Mouse (Mus musculus): ENCODE measurements around the gene Fcgr3. TPM values are rescaled to one million over a fixed set of nuclear protein-coding genes. Genes with fewer than 3 reads are reported as not detected.
"Not testable (repeated sequence)": the region's sequence is repeated elsewhere in the genome, so short reads cannot be mapped to it uniquely, and the experiment has no call there.

The Fcgr3 gene
- polyA plus RNA-seq (2015; fragmentation: Nextera tagmentation; extraction: Ambion mirVana), result 13.9 and 15.8 TPM in 2 replicates

DNA sequence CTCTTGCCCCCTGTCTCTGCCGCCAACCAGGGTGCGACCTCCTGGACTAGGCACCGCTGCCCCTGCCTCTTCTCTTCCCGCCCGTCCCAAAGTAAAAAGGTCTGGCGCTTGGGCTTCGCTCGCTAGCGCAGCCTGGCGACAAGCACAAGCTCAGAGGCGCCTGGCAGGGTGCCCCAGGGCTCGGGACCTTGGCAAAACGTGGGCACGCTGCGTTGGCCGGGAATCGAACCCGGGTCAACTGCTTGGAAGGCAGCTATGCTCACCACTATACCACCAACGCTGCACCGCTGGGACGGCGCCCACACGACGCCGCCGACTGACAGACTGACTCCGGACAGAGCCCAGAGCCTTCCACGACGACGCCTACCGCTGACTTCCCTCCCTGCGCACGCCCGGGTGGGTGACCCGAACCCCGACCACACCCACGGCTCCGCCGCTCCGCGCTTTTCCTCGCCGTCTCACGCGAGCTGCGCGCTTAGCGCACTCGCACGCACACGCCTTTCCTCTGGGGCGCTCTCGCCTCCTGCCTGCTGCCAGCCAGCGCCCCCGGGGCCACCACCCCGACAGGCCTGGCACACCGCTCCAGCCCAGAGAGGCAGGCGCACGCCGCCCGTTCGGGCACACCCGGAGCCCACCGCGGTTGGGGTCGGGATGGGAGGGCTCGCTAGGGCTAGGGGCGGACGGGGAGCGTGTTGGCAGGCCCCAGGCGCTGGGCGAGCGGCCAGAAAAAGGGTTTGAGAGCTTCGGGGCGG is at the start of gene Fcgr3:
Fcgr3 (minus strand) TSS at position 445 of the 752 bp plus-strand sequence.
- under 1% methylated on average over 41 of the region's 75 CpGs for WGBS
- H3K27ac ChIP-seq (ENCODE audit: low read depth, low read length); H3K4me1 ChIP-seq (replicated peaks; ENCODE audit: control insufficient read depth, insufficient read depth, low read length); H3K9me3 ChIP-seq (ENCODE audit: control insufficient read depth); H3K9ac ChIP-seq (ENCODE audit: low read depth, low read length); H3K36me3 ChIP-seq (ENCODE audit: control insufficient read depth, insufficient read depth): not testable (repeated sequence)
- peak; percentile 59 for ATAC-seq
- Histone ChIP-seq H3K4me3 (ENCODE audit: low read depth, low read length) (peak within 1 kb of the TSS; percentile 54), H3K4me2 (replicated peaks; ENCODE audit: low read depth) (peak within 1 kb of the TSS; percentile 82), H3K27me3 (replicated peaks; ENCODE audit: control insufficient read depth, insufficient read depth, low read length) (peaks cover 20% of the 10 kb centered on the region)
- peak; percentile 62 for TF ChIP-seq CTCF (IDR thresholded peaks at IDR 0.05; ENCODE audit: low read depth)

- Histone ChIP-seq H3K36me3 (ENCODE audit: control insufficient read depth, insufficient read depth) (no peaks in the 10 kb centered on the region), H3K27ac (ENCODE audit: low read depth, low read length) (peak within 1 kb of the TSS; percentile 74), H3K27me3 (replicated peaks; ENCODE audit: control insufficient read depth, insufficient read depth, low read length) (no peaks in the 10 kb centered on the region), H3K4me2 (replicated peaks; ENCODE audit: low read depth) (peak within 1 kb of the TSS; percentile 65), H3K9ac (ENCODE audit: low read depth, low read length) (peak within 1 kb of the TSS; percentile 31; the same call in 1 of the 2 replicates), H3K4me3 (ENCODE audit: low read depth, low read length) (peak within 1 kb of the TSS; percentile 41), H3K4me1 (replicated peaks; ENCODE audit: control insufficient read depth, insufficient read depth, low read length) (no peaks in the 10 kb centered on the region), H3K9me3 (ENCODE audit: control insufficient read depth) (no peaks in the 10 kb centered on the region)
- TF ChIP-seq CTCF (IDR thresholded peaks at IDR 0.05; ENCODE audit: low read depth), result no peak
- peak; percentile 69 for ATAC-seq
- WGBS, result under 1% methylated on average over 23 of the region's 24 CpGs
Measured at GRCm38 (mm10) chr1:171113873-171114299, 49.2 kb upstream of the Fcgr3 start, which contains the start of gene Cfap126. TSS of gene Cfap126 (plus strand) at chr1:171113918.

GRCm38 (mm10) chr1:171112986-171113385 is 48.3 kb upstream of the Fcgr3 start:
- no peaks in the 10 kb centered on the region for H3K4me1 ChIP-seq (replicated peaks; ENCODE audit: control insufficient read depth, insufficient read depth, low read length)
- no peaks in the 10 kb centered on the region for H3K36me3 ChIP-seq (ENCODE audit: control insufficient read depth, insufficient read depth)
- no peaks in the 10 kb centered on the region for H3K9me3 ChIP-seq (ENCODE audit: control insufficient read depth)
- ATAC-seq, result no peak
- H3K27ac ChIP-seq (ENCODE audit: low read depth, low read length), result no peak overlapping the region
- H3K4me2 ChIP-seq (replicated peaks; ENCODE audit: low read depth), result no peak overlapping the region
- no peak overlapping the region for H3K9ac ChIP-seq (ENCODE audit: low read depth, low read length)
- 74% methylated on average over 4 of the region's 4 CpGs for WGBS
- no peak overlapping the region for H3K4me3 ChIP-seq (ENCODE audit: low read depth, low read length)
- TF ChIP-seq CTCF (IDR thresholded peaks at IDR 0.05; ENCODE audit: low read depth), result no peak
- H3K27me3 ChIP-seq (replicated peaks; ENCODE audit: control insufficient read depth, insufficient read depth, low read length), result no peaks in the 10 kb centered on the region

DNA sequence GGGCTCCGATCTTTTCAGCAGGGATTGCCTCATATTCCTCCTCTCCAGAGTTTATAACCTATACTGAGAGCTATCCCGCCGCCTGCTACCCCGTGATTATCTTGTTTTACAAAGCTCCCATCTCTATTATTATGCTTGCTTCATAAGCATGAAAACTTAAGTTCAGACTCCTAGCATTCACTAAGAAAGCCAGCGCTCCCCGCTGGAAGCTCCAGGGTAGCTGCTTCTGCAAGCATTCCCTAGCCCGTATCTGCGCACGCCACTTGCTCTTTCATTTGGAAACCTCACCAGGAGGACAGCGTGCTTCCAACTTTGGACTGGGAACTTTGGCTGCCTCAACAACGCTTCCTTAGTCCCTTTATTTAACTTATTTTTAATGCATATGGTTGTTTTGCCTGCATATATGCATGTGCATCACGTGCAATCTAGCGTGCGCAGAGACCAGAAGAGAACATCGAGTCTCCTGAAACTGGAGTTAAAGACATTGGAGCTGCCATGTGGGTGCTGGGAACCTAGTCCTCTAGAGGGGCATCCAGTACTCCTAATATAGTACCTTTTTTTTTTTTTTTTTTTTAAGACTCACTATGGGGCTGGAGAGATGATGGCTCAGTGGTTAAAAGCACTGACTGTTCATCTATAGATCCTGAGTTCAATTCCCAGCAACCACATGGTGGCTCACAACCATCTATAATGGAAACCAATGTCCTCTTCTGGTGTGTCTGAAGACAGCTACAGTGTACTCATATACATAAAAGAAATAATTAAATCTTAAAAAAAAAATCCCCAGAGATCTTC is 47.2 kb upstream of the Fcgr3 start:
- Histone ChIP-seq H3K4me3 (ENCODE audit: low read depth, low read length) (peak overlapping the region; percentile 68), H3K9me3 (ENCODE audit: control insufficient read depth) (no peaks in the 10 kb centered on the region), H3K27me3 (replicated peaks; ENCODE audit: control insufficient read depth, insufficient read depth, low read length) (no peaks in the 10 kb centered on the region), H3K36me3 (ENCODE audit: control insufficient read depth, insufficient read depth) (no peaks in the 10 kb centered on the region), H3K4me1 (replicated peaks; ENCODE audit: control insufficient read depth, insufficient read depth, low read length) (no peaks in the 10 kb centered on the region), H3K27ac (ENCODE audit: low read depth, low read length) (peak overlapping the region; percentile 80), H3K4me2 (replicated peaks; ENCODE audit: low read depth) (peak overlapping the region; percentile 76), H3K9ac (ENCODE audit: low read depth, low read length) (peak overlapping the region; percentile 28)
- ATAC-seq, result no peak
- WGBS, result 3% methylated on average over 15 of the region's 15 CpGs
- no peak for TF ChIP-seq CTCF (IDR thresholded peaks at IDR 0.05; ENCODE audit: low read depth)

DNA sequence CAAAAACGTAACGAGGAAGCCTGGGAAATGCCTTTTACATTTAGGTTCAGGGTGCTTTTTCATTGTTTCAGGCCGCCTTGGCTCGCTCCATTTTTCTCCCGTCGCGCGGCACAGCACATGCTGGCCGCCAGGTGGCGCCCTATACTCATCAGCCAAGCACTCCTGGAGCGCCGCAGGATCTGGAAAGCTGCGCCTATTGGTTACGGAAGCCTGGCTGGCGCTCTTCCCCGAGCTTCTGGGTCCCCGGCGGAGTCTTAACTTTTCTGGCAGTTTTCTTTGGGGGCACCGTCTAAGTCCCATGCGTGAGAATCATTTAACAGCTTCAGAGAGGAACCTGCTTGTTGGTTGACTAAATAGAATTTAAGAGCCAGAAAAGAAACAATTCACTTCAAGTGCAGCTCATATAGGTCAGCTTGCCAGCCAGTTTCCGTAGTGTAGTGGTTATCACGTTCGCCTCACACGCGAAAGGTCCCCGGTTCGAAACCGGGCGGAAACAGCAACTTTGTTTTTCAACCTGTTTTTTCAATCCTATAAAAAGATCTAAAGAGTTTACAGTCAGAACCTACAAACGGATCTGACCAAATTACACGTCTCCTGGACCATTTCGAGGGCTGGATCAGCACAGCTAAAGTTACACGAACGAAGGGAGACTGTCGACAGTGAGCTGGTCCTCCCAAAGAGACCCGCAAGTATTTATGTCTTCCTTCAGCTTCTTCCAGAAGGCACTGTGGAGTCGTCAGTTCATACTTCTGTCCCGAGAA is 46.5 kb upstream of the Fcgr3 start:
- WGBS, result under 1% methylated on average over 38 of the region's 38 CpGs
- no peaks in the 10 kb centered on the region for H3K4me1 ChIP-seq (replicated peaks; ENCODE audit: control insufficient read depth, insufficient read depth, low read length)
- peak; percentile 84 for ATAC-seq
- H3K4me2 ChIP-seq (replicated peaks; ENCODE audit: low read depth), result peak overlapping the region; percentile 76
- peak overlapping the region; percentile 80 for H3K27ac ChIP-seq (ENCODE audit: low read depth, low read length)
- no peaks in the 10 kb centered on the region for H3K9me3 ChIP-seq (ENCODE audit: control insufficient read depth)
- peak; percentile 98 for TF ChIP-seq CTCF (IDR thresholded peaks at IDR 0.05; ENCODE audit: low read depth)
- H3K27me3 ChIP-seq (replicated peaks; ENCODE audit: control insufficient read depth, insufficient read depth, low read length), result no peaks in the 10 kb centered on the region
- H3K4me3 ChIP-seq (ENCODE audit: low read depth, low read length), result peak overlapping the region; percentile 68
- no peaks in the 10 kb centered on the region for H3K36me3 ChIP-seq (ENCODE audit: control insufficient read depth, insufficient read depth)
- peak overlapping the region; percentile 50 for H3K9ac ChIP-seq (ENCODE audit: low read depth, low read length)
